Mouse (Mus musculus) bone marrow macrophage, adult 2 months (primary cell): ENCODE measurements at regions not wholly inside any gene's neighbourhood (a gene's known extent, or its start where the extent isn't known, plus 50 kb on each side); places are given as distances from the start of the nearest gene placed in this dataset.

ENCODE experiments used
- CTCF ChIP-seq: IDR thresholded peaks from 2 replicates; pipeline ENCODE4 v1.5.1; 2012; ENCODE audit warnings: low read depth, mild to moderate bottlenecking, low read length, moderate library complexity
- POLR2A ChIP-seq: IDR thresholded peaks from 2 replicates; pipeline ENCODE4 v1.6.1; 2012; ENCODE audit warnings: mild to moderate bottlenecking, low read depth, low read length, borderline replicate concordance

GRCm38 (mm10) chr2:173455216-173455615 is 67.2 kb upstream of the 1700021F07Rik start:
- TF ChIP-seq POLR2A, result no peak
- no peak for TF ChIP-seq CTCF
